Mouse (Mus musculus): ENCODE measurements around the gene Pacrg.

The Pacrg gene

DNA sequence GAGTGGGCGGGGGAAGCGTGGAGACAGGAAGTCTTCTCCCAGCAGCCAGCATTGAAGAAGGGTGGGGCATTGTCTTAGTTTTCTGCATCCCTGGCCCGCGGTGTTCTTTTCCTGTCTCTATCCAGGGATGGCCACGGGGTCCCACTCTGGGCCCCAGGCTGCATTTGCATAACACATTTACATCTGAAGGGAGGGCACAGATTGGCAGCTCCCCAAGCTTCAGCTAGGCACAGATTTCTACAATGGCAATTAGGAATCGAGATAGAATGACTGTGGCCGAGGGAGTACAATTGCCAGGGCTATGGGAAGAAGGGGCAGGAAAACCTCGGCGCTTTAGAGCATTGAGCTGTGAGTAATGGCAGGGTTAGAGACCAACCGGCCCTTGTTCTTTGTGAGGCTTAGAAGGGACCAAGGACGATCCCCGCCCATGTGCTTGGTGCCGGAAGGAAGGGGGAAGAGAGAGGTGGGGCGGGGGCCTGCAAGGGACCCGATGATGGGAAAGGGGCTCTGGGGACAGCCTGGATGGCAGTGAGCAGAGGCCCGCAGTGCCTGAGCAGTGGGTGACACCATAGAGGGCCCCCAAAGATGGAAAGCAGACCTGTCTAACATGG is 398.5 kb downstream of the Pacrg start:
- DNase-seq = no peak

DNA sequence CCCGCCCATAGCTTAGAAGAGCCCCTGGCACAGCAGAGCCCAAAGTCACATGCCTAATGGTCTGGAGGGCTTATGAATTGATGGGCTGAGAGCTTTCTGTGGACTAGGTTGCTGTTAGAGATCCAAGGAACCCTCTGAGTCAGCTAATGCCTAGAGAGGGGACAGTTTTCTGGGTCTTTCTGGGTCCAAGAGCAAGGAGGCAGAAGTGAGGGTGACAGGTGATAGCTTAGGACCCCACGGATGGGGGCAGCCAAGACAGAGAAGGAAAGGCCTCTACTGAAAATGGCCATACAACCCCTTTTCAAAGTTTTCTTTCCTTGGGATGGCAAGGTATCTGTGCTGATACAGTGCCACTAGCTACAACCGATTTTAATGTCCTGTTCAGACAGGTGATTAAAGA is 399.1 kb downstream of the Pacrg start:
- no peak for DNase-seq

DNA sequence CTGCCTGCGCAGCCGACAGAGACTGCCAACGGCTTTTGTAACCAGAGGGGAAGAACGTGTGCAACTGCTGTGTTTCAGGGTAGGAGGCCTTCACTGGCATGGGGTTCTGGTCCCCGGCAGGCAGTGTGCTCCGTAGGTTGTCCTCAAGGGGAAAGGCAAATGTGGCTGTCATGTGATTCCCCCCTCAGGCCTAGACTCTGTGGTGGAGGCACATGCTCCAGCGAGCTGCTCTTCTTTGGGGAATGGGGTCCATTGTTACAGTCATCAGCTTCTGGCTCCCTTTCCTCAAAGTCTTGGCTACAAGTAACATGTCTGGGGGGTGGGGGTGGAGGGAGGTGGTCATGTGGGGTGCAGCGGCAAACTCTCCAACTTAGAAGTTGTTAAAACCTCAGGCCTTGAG is 400.3 kb downstream of the Pacrg start:
- no peak for DNase-seq

DNA sequence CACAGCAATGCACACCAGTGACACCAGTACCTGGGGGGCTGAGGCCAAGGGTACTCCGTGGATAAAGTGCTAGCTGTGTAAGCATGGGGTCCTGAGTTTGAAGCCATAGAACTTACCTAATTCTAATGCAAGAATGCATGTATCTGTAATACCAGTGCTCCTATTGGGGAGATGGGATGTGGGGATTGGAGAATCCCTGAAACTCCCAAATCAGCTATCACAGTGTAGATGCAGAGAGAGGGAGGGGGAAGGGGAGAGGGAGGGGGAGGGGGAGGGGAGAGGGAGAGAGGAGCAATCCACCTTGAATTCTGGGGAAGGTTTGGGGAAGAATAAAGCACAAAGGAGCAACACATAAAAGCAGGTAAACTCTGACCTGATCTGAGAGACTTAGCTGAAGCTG is 405.2 kb downstream of the Pacrg start:
- DNase-seq = no peak

DNA sequence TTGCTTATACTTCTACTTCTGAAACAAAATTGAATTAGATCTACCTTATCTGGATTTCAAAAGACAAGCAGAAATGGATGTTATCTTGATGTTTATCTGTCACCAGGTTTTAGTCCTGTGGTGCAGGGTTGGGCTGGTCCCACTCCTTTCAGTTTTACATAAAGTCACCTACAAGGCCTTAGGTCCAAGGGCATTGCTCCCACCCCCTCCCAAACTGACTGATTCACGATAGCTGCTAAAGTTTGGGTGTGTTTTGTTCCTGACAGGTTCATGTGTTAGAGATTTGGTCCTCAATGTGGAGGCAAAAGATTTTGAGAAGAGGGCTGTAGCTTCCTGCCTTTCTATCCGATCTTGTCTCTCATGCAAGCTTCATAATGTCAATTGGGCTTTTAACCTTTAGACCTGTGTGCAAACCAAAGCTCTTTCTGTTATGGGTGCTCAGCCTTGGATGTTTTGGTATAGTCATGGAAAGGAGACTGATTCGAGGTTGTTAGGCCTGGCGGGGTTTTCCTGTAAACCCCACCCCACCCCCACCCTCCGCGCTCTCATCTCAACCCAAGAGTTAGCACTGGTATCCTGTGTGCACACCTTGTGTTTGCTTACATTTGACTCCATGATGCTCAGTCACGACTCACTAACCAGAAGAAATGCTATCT is 407.5 kb downstream of the Pacrg start:
- DNase-seq = no peak

DNA sequence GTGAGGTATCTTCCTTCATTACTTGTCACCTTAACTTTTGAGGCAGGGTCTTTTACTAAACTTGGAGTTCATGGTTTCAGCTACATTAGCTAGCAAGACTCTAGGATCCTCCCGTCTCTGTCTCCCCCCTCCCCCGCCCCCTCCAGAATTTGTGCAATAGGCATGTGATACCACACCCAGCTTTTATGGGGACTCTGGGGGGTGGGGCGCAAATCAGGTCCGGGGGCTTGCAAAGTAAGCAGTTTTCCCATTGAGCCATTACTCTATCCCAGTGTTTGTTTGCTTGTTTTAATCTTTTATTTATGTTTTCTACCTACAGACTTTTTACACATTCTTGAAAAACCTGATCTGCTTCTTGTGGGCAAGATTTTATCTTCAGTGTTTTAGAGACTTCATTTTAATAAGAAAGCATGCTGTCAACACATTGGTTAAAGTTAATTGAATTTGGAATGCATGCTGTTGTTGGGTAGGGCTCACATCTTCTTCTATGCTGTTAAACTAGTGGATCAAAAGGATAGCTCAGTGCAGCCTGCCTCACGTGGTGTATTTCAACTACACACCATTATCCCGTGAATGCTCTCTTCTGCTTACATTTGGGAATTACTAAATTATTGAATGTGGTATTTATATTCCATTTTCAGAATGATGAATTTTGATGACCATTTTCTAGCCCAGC is 408.1 kb downstream of the Pacrg start:
- DNase-seq = no peak

DNA sequence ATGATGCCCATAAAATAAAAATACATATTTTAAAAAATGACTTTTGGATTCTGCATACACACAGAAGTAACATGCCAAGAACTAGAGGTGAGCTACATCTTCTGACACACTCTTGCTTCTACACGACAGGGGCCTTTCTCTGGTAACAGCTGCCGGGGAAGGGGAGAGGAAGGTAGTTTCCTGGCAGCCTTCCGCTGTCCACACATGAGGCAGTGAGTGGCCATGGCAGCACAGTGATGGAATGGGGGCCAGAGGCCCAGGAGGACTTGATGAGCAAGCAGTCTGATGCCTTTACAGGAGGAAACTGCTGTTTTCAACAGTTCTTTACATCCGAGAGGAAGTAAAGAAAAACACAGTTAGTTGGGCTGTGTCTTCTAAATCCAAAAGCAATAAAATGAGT is 409.3 kb downstream of the Pacrg start:
- DNase-seq = no peak

DNA sequence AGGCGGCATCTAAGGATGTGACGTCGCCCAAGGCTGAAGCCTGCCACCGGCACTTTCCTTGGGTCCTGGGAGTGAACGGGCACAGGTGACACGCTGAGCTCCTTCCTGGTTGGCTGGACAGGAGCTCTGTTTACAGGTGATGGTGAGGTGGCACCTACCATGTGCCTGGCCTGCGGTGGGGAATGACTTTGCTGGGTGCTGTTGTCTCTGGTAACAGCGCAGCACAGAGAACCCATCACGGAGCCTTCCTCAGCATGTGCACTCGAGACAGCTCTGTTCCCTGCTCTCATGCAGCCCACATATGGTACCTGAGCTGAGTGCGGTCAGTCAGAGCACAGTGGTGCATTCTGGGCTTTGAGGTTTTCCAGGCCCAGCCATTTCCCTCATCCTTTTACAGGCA is 410.7 kb downstream of the Pacrg start:
- DNase-seq = no peak

DNA sequence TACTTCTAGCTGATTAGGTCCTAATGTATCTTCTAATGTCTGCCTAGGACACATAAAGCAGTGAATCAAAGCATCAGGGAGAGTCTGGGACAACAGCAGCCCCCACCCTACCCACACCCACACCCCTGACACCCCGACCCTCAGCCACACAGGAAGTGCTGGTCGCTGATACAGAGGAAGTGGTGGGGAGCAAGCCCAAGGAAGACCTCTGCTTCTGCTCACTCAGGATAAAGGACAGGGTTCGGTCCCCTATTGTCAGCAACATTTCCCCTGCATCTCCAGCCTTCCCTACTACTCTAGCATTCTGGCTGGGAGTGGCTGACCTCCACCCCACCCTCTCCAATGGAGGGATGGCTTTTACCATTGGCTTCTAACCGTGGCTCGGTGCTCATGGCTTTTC is 414.8 kb downstream of the Pacrg start:
- DNase-seq = no peak

DNA sequence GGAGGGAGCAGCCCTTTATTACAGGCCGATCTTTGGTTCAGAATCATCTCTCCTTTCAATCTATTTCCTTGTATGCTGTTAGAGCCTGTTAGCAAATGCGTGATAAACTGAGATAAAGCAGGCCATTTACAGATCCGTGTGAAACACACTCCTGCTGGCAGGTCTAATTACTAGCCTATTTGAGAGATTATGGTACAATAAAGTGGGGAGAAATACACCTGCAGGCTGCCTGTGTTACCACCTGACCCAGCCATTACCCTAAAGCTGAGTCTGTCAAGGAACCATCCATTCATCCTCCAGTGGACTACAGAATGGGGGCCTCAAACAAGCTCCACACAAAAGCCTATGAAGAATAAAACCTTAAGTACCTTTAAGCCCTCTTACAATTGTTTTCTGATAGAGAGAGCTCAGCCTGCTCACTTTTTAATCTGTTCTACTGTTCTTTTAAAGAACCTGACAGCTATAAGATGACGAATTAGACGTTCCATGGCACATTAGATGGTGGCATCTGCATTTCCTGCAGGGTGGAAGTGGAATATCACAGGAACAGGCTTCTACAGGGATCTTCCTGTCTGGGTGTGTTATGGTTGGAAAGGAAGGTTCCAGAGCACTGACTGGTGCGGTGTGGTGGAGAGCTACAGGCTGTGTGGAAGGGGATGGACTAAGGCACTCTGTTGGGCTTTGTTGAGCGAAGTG is 422.4 kb downstream of the Pacrg start:
- no peak for DNase-seq

DNA sequence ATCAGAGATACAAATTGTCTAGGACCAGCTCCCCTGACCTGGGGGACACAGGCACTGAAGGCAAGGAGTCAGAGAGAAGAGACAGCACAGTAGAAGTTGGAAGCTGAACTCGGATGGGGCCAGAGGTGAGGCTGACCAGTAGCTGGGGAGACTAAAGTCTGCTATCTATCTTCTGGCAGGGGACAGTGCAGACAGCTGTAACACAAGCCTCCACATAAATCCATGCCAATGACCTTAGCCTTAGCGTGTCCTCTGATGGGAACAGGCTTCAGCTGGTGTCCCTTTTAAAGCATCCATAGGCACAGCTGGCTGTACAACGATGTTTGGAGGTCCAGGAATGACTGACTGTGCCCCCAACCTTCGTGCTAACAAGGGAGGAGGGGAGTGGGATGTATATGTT is 423.1 kb downstream of the Pacrg start:
- DNase-seq = no peak

DNA sequence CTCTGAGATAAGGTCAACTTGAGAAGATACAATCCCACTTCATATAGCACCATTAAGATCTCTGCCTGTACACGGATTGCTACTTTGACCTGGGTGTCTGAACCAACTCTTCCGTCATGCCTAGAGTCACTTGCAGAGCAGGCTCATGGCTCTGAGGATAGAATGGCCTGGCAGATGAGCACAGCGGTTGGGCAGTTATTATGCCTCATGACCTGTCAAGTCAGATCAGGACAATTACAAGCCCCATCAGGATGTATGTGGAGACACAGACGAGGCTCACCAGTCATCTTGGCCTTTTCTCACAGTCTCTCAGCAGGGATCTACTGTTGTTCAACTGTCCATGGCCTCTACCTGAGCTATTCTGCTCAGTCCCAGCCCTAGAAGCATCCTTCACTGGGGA is 424.0 kb downstream of the Pacrg start:
- peak in 1 of 2 experiments; percentile 33 for DNase-seq

DNA sequence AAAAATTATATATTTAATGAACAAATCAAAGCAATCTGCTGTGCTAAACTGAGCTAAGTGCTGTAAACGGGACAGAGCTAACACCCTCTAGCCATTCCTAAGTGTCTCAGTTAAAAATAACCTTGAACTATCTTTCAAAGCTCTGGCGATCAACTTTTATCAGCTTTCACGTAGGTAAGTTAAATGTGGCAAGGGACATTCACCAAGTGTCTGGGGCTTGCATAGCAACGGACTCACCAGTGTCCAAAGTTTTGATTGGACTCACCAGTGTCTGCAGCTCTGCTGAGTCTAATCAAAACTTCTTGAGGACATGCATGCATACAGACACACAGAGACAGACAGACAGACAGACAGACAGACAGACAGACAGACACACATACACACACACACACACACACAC is 425.7 kb downstream of the Pacrg start:
- no peak for DNase-seq

DNA sequence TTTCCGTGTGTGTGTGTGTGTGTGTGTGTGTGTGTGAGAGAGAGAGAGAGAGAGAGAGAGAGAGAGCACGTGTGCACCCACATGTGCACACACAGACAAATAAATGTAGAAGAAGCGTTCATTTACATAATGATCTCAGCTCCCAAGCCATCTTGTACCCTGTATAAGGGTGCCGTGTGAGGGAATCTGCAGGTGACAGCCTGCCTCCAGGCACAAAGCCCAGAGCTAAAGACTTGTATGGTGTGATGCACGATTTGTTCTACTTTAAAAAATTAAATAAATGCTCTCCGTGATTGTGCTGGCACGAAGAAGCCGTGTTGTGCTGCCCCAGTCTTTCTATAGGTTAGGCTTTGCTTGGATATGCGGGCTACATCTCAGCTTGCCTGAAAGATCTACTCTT is 426.2 kb downstream of the Pacrg start:
- DNase-seq = no peak

DNA sequence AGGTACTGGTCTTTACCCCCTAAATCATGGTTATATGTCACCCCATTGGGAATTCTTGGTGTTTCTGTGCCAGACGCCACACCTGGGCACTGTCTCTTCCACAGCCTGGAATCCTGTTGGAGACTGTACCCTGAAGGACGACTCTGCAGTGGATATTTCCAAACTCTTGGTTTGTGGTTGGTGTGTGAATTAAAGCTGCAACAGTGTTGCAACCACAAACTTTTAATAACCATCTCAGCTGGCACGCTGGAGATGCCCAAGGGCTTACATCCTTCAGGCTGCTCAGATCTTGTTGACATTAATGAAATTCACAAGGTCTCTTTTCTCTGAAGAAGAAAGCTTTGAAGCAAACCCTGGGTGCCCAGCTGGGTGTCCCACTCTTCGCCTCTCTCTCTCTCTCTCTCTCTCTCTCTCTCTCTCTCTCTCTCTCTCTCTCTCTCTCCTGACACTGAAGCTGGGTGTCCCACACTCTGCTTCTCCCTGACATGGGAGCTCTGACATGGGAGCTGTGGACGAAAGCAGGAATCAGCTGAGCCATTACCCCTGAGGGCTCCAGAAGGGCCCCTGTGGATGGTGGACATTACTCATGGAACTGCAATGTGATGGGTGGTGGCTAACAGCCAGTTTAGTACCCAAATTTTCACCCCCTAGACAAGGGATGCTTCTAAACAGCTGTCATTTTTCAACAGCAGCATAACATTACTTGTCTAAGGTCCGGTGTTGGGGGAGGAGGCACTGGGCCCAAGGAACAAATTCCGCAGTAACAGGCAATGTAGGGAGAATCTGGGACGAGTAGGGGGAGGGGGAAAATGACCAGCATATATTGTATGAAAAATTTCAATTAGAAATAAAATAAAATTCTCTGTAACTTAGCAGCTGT is 429.3 kb downstream of the Pacrg start:
- DNase-seq = no peak

DNA sequence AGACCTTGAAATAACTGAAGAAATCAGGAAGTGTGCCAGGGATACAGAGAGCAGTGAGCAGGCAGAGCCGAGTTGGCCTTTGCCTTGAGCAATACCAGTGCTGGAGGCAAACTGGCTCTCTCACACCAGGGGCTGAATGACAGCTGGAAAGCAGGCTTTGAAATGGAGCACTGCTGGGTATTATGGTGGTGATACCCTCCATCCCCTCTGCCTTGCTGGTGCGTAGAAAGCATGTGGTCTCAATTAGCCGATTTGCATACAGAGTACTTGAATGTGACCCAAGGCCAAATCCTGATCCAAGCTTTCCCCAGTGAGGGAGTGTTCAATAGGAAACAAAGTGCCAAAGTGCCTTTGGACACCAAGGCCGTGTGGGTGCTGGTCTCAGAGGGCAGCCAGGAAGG is 431.4 kb downstream of the Pacrg start:
- DNase-seq = no peak

DNA sequence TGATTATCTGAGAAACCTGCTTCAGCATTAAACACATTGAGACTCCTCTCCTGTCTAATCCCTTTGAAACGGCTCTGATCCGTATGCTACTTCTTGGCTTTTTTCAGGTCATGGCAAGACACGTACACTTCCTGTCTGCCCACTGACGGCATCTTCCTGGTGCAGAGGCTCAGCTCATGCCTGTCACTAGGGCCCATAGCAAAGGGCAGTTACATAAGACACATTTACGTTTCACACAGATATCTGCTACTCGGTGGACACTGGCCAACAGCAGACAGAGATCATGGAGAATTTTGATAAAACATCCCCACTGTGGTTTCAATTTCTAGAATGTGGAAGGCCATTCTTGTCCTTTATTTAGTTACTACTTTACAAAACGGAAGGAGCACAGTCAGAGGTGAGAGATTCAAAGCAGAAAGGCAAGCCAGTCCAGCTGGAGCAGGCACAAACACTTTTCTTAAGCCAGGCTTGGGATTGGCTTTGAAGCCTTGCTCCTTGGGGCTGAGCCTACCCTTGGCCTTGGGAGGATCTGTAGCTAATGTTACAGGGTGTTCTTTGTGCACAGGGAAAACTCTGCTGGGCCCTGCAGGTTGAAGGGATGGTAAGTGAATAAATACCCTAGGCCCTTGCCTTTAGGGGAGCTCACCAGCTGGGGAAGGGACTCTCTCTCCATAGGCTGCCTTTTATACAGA is 432.9 kb downstream of the Pacrg start:
- DNase-seq = no peak

DNA sequence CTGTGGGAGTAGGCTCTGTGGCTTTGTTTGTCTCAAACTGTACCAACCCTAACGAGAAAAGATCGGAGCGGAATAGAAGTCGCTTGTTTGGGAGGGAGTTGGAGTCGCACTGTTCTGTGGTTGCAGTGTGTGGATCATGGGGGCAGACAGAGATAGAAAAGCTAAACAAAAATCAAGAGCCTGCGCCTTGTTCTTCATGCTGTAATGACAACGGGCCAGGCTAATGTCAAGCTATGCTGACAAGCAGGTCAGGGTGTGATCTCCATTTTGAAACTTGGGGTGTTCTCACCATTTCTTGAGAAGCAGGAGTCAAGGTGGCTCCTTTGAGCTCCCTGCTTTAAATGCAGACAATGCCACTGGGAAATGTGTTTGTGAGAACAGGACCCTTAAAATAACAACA is 433.8 kb downstream of the Pacrg start:
- no peak for DNase-seq

DNA sequence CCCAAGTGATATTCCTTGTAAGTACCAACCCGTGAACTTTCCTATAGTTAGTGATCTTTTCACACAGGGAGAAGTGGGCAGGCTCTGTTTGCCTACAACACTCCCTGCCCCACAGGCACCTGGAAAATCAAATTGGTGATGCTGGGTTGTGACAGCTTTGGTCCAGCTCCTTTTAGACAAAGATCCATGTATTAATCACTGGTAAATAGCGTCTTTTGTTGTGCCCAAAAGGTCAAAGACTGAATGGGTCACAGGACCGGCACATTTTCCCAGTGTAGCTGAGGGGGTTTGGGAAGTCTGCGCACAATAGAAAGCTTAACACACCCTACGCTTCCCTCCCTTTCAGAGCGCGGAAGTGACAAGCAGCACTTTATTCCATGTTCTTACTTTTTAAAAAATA is 434.2 kb downstream of the Pacrg start:
- DNase-seq = no peak

DNA sequence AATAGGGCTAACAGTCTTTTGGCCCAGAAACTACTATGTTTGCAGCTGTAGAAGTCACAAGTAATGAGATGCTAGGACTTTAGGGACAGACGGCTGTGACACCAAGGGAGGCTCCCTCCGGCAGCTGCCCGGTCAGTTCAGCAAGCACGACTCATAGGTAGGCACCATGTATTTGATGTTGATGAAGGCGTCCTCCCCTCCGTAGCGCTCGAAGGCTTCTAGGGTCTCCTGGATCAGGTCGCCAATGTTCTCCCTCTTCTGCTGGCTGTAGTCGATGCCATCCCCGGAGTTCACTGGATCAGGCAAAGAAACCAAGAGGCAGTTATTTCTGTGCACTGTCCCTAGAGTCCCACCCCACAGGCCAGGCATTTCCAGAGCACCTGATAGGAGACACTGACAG is 436.9 kb downstream of the Pacrg start:
- DNase-seq = no peak

DNA sequence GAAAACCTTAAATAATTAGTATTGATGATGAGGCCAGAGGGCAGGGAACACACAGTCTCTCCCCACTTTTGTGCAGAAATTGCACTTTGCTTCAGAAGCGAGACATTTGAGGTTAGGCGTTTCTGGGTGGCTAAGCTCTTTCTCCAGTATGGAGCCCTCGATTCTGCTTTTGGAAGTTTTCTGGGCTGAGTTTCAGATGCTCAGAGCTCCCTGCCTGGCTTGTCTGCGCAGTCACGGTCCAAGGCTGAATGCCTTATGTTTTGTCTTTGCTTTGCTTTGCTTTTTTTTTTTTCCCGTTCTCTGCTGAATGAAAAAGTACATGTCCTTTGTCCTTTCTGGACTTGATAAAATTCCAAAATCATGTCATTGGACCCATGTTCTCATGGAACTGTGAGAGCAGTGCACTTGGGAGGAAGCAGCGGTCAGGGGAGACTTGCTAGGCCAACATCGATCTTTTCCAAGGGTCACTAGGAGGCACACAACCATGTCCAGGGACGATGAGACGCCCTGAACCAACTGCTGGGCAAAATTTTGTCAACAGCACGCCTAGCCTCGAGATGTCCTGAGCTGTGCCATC is 438.0 kb downstream of the Pacrg start:
- no peak for DNase-seq

DNA sequence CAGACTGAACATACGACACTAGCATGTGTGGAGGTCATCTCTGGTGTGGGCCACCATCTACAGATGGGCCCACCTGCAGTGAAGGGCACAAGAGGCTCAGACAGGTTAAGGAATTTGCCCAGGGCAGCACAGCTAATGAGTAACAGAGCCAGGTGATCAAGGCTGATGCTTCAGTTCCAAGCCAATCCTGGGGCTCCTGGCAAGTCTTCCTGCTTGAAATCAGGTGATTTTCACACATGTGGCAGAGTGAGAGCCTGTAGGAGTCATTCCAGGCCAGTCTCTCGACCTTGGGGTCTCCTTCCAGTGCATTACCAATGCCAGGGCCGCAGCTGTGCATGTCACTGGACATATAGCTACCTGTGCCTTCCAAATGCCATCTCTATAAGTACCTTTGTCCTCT is 438.6 kb downstream of the Pacrg start:
- no peak for DNase-seq
